Mouse (Mus musculus): ENCODE data around the gene 1300017J02Rik. TPM values are rescaled to one million over a fixed set of nuclear protein-coding genes. Genes with fewer than 3 reads are reported as not detected.

1300017J02Rik gene
- total and polyA plus RNA-seq, 2 experiments from 2014 or later = 0.10 to 0.74 TPM

GRCm38 (mm10) chr9:103230151-103230951, 74.5 kb downstream of the 1300017J02Rik start, which contains the start of the genes Gm20425 and Trf:
Gene Gm20425, minus strand, starts transcription at chr9:103230307.
Gene Trf, minus strand, starts transcription at chr9:103230444.
- Histone ChIP-seq H3K4me1 (ENCODE audit: insufficient read depth) (no peaks in the 10 kb centered on the region), H3K9me3 (ENCODE audit: low read length) (no peaks in the 10 kb centered on the region), H3K9ac (peak within 1 kb of the TSS; percentile 39), H3K36me3 (ENCODE audit: insufficient read depth) (no peaks in the 10 kb centered on the region), H3K27ac (ENCODE audit: low read depth, low read length) (peak within 1 kb of the TSS; percentile 64), H3K27me3 (ENCODE audit: insufficient read depth, low read length) (no peaks in the 10 kb centered on the region), H3K4me2 (ENCODE audit: low read depth) (peak within 1 kb of the TSS; percentile 37), H3K4me3 (ENCODE audit: low read depth, low read length) (peak within 1 kb of the TSS; percentile 4; the same call in 1 of the 2 replicates)
- WGBS = 54% methylated on average over 29 of the region's 29 CpGs
- TF ChIP-seq CTCF (IDR thresholded peaks at IDR 0.05; ENCODE audit: low read depth) = no peak
- ATAC-seq = peak; percentile 88
- DNase-seq = peak; percentile 57

GRCm38 (mm10) chr9:103229037-103229867, 75.6 kb downstream of the 1300017J02Rik start:
- 92% methylated on average over 15 of the region's 15 CpGs for WGBS
- Histone ChIP-seq H3K9ac (no peak overlapping the region), H3K9me3 (ENCODE audit: low read length) (no peaks in the 10 kb centered on the region), H3K36me3 (ENCODE audit: insufficient read depth) (no peaks in the 10 kb centered on the region), H3K4me1 (ENCODE audit: insufficient read depth) (no peaks in the 10 kb centered on the region), H3K27me3 (ENCODE audit: insufficient read depth, low read length) (no peaks in the 10 kb centered on the region), H3K27ac (ENCODE audit: low read depth, low read length) (no peak overlapping the region), H3K4me3 (ENCODE audit: low read depth, low read length) (no peak overlapping the region), H3K4me2 (ENCODE audit: low read depth) (no peak overlapping the region)
- DNase-seq = no peak
- ATAC-seq = no peak
- no peak for TF ChIP-seq CTCF (IDR thresholded peaks at IDR 0.05; ENCODE audit: low read depth)

DNA sequence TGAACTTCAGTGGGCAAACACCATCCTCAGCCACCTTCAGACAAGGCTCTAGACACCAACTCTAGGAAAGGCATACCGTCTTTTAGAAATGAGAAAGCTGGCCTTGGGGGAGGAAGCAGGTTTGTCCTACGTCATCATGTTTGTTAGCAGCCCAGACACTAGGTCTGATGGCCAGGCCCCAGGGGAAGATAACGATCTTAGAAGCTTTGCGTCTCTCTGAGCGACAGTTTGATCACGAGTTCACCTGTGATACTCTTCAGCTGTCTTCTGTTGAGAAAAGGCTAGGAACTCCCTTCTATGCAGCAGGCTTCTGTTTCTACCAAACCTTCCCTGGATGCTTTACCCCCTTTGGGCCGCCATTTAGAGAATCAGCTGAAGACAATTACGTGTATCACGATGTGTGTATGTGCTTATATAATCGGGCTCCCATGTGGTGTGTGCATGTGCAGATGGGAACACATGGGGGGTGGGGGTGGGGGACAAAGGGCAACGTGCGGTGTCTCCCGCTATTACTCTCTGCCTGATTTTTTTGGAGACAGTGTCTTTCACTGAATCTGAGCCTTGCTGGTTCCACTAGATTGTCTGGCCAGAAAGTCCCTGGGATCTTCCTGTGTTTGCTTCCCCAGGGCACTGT, 76.4 kb downstream of the 1300017J02Rik start:
- Histone ChIP-seq H3K36me3 (ENCODE audit: insufficient read depth) (no peaks in the 10 kb centered on the region), H3K4me3 (ENCODE audit: low read depth, low read length) (no peak overlapping the region), H3K4me2 (ENCODE audit: low read depth) (no peak overlapping the region), H3K4me1 (ENCODE audit: insufficient read depth) (no peaks in the 10 kb centered on the region), H3K27ac (ENCODE audit: low read depth, low read length) (no peak overlapping the region), H3K27me3 (ENCODE audit: insufficient read depth, low read length) (no peaks in the 10 kb centered on the region), H3K9ac (no peak overlapping the region), H3K9me3 (ENCODE audit: low read length) (no peaks in the 10 kb centered on the region)
- no peak for TF ChIP-seq CTCF (IDR thresholded peaks at IDR 0.05; ENCODE audit: low read depth)
- 79% methylated on average over 13 of the region's 13 CpGs for WGBS
- no peak for DNase-seq
- no peak for ATAC-seq

DNA sequence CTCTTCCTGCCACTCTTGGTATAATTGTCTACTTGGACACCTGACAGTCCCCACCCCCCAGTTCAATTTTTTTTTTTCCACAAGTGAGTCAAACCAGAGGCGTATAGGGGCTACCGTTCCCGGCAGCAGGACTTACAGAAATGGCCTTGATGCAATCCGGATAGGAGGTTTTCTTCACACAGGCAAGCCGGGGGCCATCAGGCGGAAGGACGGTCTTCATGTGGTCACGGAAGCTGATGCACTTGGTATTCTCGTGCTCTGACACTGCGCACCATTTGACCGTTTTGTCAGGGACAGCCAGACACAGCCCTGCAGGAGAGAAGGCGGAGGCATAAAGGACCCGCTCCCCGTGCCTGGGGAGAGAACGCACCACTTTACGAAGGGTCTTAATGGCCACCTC, 77.1 kb downstream of the 1300017J02Rik start:
- no peak for TF ChIP-seq CTCF (IDR thresholded peaks at IDR 0.05; ENCODE audit: low read depth)
- Histone ChIP-seq H3K27ac (ENCODE audit: low read depth, low read length) (no peak overlapping the region), H3K27me3 (ENCODE audit: insufficient read depth, low read length) (no peaks in the 10 kb centered on the region), H3K9ac (no peak overlapping the region), H3K4me2 (ENCODE audit: low read depth) (no peak overlapping the region), H3K4me1 (ENCODE audit: insufficient read depth) (no peaks in the 10 kb centered on the region), H3K9me3 (ENCODE audit: low read length) (no peaks in the 10 kb centered on the region), H3K4me3 (ENCODE audit: low read depth, low read length) (no peak overlapping the region), H3K36me3 (ENCODE audit: insufficient read depth) (no peaks in the 10 kb centered on the region)
- ATAC-seq = no peak
- WGBS = 94% methylated on average over 16 of the region's 16 CpGs
- no peak for DNase-seq

DNA sequence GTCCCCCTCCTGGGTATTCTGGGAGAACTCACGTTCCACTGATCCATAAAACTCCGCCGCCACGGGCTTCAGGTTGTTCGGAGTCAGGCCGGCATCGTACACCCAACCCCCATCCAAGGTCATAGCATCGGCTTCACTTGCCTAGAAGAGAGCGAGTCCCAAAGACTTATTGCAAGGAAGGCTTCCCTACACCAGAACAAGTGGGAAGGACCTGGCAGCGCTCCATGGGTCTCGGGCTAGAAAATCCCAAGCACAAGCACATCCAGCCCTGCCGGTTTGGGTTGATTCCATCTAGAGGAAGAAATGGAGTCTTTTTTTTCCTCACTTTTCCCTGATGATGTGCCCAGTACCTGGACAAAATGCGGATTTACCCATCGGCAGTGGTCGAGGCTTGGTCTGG, 78.1 kb downstream of the 1300017J02Rik start:
- Histone ChIP-seq H3K27ac (ENCODE audit: low read depth, low read length) (no peak overlapping the region), H3K9ac (no peak overlapping the region), H3K4me2 (ENCODE audit: low read depth) (no peak overlapping the region), H3K27me3 (ENCODE audit: insufficient read depth, low read length) (no peaks in the 10 kb centered on the region), H3K9me3 (ENCODE audit: low read length) (no peaks in the 10 kb centered on the region), H3K4me1 (ENCODE audit: insufficient read depth) (no peaks in the 10 kb centered on the region), H3K4me3 (ENCODE audit: low read depth, low read length) (no peak overlapping the region), H3K36me3 (ENCODE audit: insufficient read depth) (no peaks in the 10 kb centered on the region)
- no peak for ATAC-seq
- no peak for TF ChIP-seq CTCF (IDR thresholded peaks at IDR 0.05; ENCODE audit: low read depth)
- 94% methylated on average over 15 of the region's 15 CpGs for WGBS
- DNase-seq = no peak

DNA sequence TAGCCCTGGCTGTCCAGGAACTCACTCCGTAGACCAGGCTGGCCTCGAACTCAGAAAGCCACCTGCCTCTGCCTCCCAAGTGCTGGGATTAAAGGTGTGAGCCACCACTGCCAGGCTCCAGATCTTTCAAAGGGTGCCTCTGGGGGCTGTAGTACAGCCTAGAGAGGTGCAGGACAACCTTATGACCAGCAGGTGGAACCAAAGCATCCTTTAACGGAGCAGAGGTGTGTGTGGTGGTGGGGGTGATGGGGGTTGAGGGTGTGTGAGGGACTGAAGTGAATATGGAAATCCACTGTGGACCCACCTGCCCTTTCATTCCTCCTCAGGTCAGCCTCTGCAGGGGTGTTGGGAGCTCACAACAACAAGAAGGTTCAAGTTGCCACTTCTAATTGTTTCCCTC, 79.4 kb downstream of the 1300017J02Rik start:
- Histone ChIP-seq H3K9ac (no peak overlapping the region), H3K4me1 (ENCODE audit: insufficient read depth) (no peaks in the 10 kb centered on the region), H3K27ac (ENCODE audit: low read depth, low read length) (no peak overlapping the region), H3K9me3 (ENCODE audit: low read length) (no peaks in the 10 kb centered on the region), H3K4me2 (ENCODE audit: low read depth) (no peak overlapping the region), H3K4me3 (ENCODE audit: low read depth, low read length) (no peak overlapping the region), H3K27me3 (ENCODE audit: insufficient read depth, low read length) (no peaks in the 10 kb centered on the region), H3K36me3 (ENCODE audit: insufficient read depth) (no peaks in the 10 kb centered on the region)
- no peak for DNase-seq
- TF ChIP-seq CTCF (IDR thresholded peaks at IDR 0.05; ENCODE audit: low read depth) = peak; percentile 61
- 72% methylated on average over 3 of the region's 3 CpGs for WGBS
- ATAC-seq = no peak

Data from forebrain, postnatal 0 days (tissue).